In genomic region chr4:150234599-150235327, GRCm38 (mm10) we compare ENCODE assay signal across 9 mouse cellular contexts. TPM values are rescaled to one million over a fixed set of nuclear protein-coding genes. Genes with fewer than 3 reads are reported as not detected.
DNase-seq lines count a peak whose midpoint lies in the region; ATAC-seq lines count a peak whose summit lies in the region.
"Had no signal": no experiment of that assay in that cellular context is flagged by ENCODE, and none has a peak within 500 bp of the region (broad histone marks: within the 10 kb centered on the region; RNA-seq: fewer than 3 reads in every experiment).

No protein-coding gene starts in this region.

- peaks cover 40% of the 10 kb centered on the region for H3K4me1 ChIP-seq in kidney, embryonic 14.5 days (ENCODE audit: control insufficient read depth, insufficient read depth, low read length)
- peaks cover 55% of the 10 kb centered on the region for H3K4me1 ChIP-seq in forebrain, embryonic 12.5 days

- ATAC-seq in kidney, embryonic 14.5 days (ENCODE audit: low FRiP score, low TSS enrichment): no peak
- no peak for ATAC-seq in forebrain, embryonic 12.5 days (ENCODE audit: low FRiP score)

- DNase-seq in kidney, adult 11 months: no peak
- peak; percentile 61 for DNase-seq in ZHBTc4 (ENCODE audit: low read depth, low spot score)
- DNase-seq in mesoderm, embryonic 11.5 days (ENCODE audit: low read depth, low spot score): peak; percentile 57
- DNase-seq in cerebellum, postnatal 4 days (ENCODE audit: low spot score in 2 of 2): no peak
- DNase-seq in adrenal gland, adult 8-10 months: no peak
- DNase-seq in T-cell, adult 2 months (ENCODE audit: low spot score): no peak

- WGBS in kidney, embryonic 14.5 days: 33% methylated on average over 8 of the region's 8 CpGs
- 39% methylated on average over 8 of the region's 8 CpGs for WGBS in forebrain, embryonic 12.5 days

- H3K27ac ChIP-seq in kidney, embryonic 14.5 days (ENCODE audit: low read depth, low read length): peak overlapping the region; percentile 49; the same call in 1 of the 2 replicates
- peak overlapping the region; percentile 67 for H3K27ac ChIP-seq in forebrain, embryonic 12.5 days

- no peaks in the 10 kb centered on the region for H3K9me3 ChIP-seq in kidney, embryonic 14.5 days (ENCODE audit: control insufficient read depth, low read length)
- no peaks in the 10 kb centered on the region for H3K9me3 ChIP-seq in forebrain, embryonic 12.5 days

- H3K36me3 ChIP-seq in kidney, embryonic 14.5 days (ENCODE audit: control insufficient read depth, insufficient read depth, low read length): peaks cover 9% of the 10 kb centered on the region; the same call in 1 of the 2 replicates
- no peaks in the 10 kb centered on the region; the same call in 1 of the 2 replicates for H3K36me3 ChIP-seq in forebrain, embryonic 12.5 days (replicated peaks)

- no peak overlapping the region for H3K9ac ChIP-seq in kidney, embryonic 14.5 days (ENCODE audit: low read depth, low read length)
- H3K9ac ChIP-seq in forebrain, embryonic 12.5 days: no peak overlapping the region
- H3K9ac ChIP-seq: liver, embryonic 14.5 days had no signal

- no peak overlapping the region for H3K4me3 ChIP-seq in kidney, embryonic 14.5 days (ENCODE audit: low read length)
- H3K4me3 ChIP-seq in forebrain, embryonic 12.5 days (replicated peaks): no peak overlapping the region

- no peaks in the 10 kb centered on the region for H3K27me3 ChIP-seq in kidney, embryonic 14.5 days (ENCODE audit: control insufficient read depth, insufficient read depth, low read length)
- peaks cover 15% of the 10 kb centered on the region; the same call in 1 of the 2 replicates for H3K27me3 ChIP-seq in forebrain, embryonic 12.5 days

- H3K4me2 ChIP-seq in kidney, embryonic 14.5 days (replicated peaks; ENCODE audit: low read depth, low read length): no peak overlapping the region
- H3K4me2 ChIP-seq in forebrain, embryonic 12.5 days: no peak overlapping the region

RNA-seq across cellular contexts. Expression of gene Eno1, which starts 1.8 kb away (rescaled TPM):
- polyA plus RNA-seq in kidney, embryonic 14.5 days (2014; fragmentation: Nextera tagmentation; extraction: Ambion mirVana): 1,584 and 1,728 TPM in 2 replicates
- polyA plus RNA-seq in forebrain, embryonic 12.5 days (2016; fragmentation: Nextera tagmentation; extraction: Ambion mirVana): 1,282 and 1,334 TPM in 2 replicates
- total RNA-seq in adrenal gland, adult 8-10 months (2022): 100 to 1,000 TPM; 203 to 424 (median 307) TPM

RNA-seq across cellular contexts. Expression of gene Car6, which starts 33.6 kb away (rescaled TPM):
- polyA plus RNA-seq in kidney, embryonic 14.5 days (2014; fragmentation: Nextera tagmentation; extraction: Ambion mirVana): not detected in 2 replicates
- not detected in 2 replicates for polyA plus RNA-seq in forebrain, embryonic 12.5 days (2016; fragmentation: Nextera tagmentation; extraction: Ambion mirVana)
- total RNA-seq in adrenal gland, adult 8-10 months (2022): under 1 TPM in 3 of 4 experiments, not detected in 1; 0.30 to 0.70 (median 0.59) TPM

RNA-seq across cellular contexts. Expression of gene Rere, which starts 46.7 kb away (rescaled TPM):
- 31.2 and 49.9 TPM in 2 replicates for polyA plus RNA-seq in kidney, embryonic 14.5 days (2014; fragmentation: Nextera tagmentation; extraction: Ambion mirVana)
- polyA plus RNA-seq in forebrain, embryonic 12.5 days (2016; fragmentation: Nextera tagmentation; extraction: Ambion mirVana): 41.5 and 44.4 TPM in 2 replicates
- 100 to 1,000 TPM; 108 to 187 (median 139) TPM for total RNA-seq in adrenal gland, adult 8-10 months (2022)

Comparison
In these comparisons a context has a peak if more than half of its experiments do, and no peak if none do; other contexts are left out.
1. DNase-seq: peak in ZHBTc4 (single experiment) and mesoderm, embryonic 11.5 days (single experiment); none in kidney, adult 11 months (single experiment), cerebellum, postnatal 4 days (0 of 2), adrenal gland, adult 8-10 months (single experiment) and T-cell, adult 2 months (single experiment).